Mouse (Mus musculus) cerebellum, adult 8-10 months (tissue): ENCODE measurements around the gene Cldn7.
A peak's percentile ranks its signal among the peaks of the same experiment; 100 is the strongest.
"Not testable (repeated sequence)": the region's sequence is repeated elsewhere in the genome, so short reads cannot be mapped to it uniquely, and the experiment has no call there.

Experiments used
- DNase-seq: peaks from one replicate; pipeline ENCODE4 v3.0.0; 2022

Gene Cldn7

GRCm38 (mm10) chr11:69964650-69965270 lies at the start of gene Cldn7:
Cldn7 (plus strand) TSS chr11:69964779.
- DNase-seq, result no peak

- DNase-seq, result no peak
Observed at GRCm38 (mm10) chr11:69914917-69915430, 49.6 kb upstream of the Cldn7 start.

GRCm38 (mm10) chr11:69915667-69916627 lies 48.6 kb upstream of the Cldn7 start:
- DNase-seq, result no peak

GRCm38 (mm10) chr11:69916652-69917378 lies 47.8 kb upstream of the Cldn7 start:
- not testable (repeated sequence) for DNase-seq

- no peak for DNase-seq
Observed at GRCm38 (mm10) chr11:69917379-69917948, 47.1 kb upstream of the Cldn7 start.

DNA sequence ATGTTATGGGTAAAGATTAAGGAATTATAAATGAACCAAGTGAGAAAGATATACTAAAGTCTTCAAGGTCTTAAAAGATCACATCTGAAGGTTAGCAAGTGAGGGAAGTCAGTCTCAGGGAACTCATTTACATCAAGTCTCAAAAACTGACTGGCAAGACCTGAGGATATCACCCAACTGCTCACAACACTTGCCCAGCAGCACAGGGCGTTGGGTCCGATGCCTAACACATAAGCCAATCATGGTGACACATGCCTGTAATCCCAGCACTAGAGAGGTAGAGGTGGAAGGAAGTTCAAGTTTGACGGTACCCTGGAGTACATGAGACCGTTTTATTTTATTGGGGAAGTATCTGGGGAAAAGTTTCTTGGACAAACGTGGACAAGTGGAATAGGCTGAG lies 46.5 kb upstream of the Cldn7 start:
- no peak for DNase-seq

DNA sequence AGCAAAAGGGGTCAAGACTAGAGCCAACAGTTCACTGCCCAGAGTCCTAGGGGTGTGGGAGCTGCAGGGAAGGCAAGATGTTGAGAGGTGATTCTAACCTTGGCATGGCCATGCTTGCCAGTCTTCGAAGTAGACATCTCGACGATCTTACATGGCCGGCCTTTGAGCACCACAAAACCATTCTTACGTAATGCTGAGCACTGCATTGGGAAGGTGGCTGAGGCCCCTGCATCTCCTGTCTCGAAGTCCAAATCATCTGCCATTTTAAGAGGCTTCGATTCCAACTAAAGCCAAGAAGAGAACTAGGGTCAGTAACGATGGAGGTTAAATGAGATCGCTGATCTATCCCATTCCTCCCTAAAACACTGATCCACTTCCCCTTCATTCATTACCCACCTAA lies 45.5 kb upstream of the Cldn7 start:
- no peak for DNase-seq

GRCm38 (mm10) chr11:69919661-69920265 lies 44.8 kb upstream of the Cldn7 start:
- no peak for DNase-seq

DNA sequence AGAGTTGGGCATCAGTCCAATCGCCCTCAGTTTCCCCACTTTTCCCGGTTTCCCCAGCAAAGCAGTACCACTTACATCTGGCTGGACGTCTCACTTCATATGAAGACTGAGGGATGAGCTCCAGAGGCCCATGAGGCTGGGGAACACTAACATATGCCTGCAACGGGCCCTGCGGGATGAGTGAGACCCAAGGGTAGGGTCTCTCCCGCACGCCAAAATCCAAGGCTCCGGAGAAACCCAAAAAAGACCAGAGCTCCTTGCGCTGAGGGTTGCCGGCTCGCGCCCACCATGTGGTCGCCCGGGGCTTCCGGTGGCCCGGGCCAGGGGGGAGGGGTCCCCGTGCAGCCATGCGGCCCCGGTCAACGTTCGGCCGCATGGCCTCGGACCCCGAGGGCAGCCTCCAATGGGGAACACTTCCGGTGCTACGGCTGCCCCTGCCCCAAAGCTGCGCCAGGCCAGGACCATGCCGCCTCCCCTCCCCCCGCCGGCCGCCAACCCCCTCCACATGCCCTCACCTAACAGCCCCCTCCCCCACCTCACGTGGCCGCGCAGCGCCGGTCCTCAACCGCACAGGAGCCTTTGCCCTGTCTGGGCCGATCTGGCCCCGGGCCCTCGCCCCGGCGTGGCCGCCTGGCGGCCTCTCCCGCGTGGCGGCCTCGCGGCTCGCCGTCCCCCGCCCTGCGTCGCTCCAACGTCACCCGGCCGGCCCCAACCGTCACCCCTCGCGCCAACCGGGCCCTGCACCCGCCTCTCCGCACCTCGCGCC lies 44.1 kb upstream of the Cldn7 start:
- DNase-seq, result no peak

GRCm38 (mm10) chr11:69921114-69922011 lies 43.2 kb upstream of the Cldn7 start, which contains the start of gene Eif5a:
Eif5a (minus strand) TSS chr11:69921958.
- DNase-seq, result peak; percentile 100

DNA sequence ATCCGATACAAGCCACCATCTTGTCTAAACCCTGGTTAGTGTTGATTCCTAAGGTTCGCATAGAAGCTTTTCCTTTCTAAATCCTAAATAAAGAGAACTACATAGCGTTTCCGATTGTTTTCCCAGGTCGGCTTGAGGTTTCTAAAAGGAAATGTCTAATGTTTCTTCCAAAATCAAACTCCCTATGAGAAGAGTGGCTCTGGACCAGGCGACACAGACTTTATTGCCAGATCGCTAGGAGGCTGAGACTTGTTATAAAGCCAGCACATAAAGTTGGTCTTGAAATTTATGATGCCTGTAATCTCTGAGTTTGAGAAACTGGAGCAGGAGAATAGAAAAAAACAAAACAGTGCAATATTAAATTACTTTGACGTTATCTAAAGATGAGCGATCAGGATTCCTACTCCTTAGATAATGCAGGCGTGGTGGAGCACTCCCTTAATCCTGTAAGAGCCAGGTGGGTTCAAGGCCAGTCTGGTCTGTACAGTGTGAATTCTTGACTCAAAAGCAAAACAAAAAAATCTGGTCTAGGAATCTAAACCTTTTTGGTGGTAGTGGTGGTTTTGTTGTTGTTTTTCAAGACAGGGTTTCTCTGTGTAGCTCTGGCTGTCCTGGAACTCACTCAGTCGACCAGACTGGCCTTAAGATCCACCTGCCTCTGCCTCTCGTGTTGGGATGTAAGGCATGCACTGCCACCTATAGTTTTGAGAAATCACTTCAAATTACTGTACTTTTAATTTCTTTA lies 42.4 kb upstream of the Cldn7 start:
- DNase-seq, result no peak

- no peak for DNase-seq
Observed at GRCm38 (mm10) chr11:69922796-69923195, 41.8 kb upstream of the Cldn7 start.

GRCm38 (mm10) chr11:69927501-69927900 lies 37.1 kb upstream of the Cldn7 start:
- DNase-seq, result no peak

GRCm38 (mm10) chr11:69929712-69930111 lies 34.9 kb upstream of the Cldn7 start:
- DNase-seq, result no peak

GRCm38 (mm10) chr11:69930176-69930575 lies 34.4 kb upstream of the Cldn7 start:
- DNase-seq, result not testable (repeated sequence)

- no peak for DNase-seq
Observed at GRCm38 (mm10) chr11:69930967-69931537, 33.5 kb upstream of the Cldn7 start.

DNA sequence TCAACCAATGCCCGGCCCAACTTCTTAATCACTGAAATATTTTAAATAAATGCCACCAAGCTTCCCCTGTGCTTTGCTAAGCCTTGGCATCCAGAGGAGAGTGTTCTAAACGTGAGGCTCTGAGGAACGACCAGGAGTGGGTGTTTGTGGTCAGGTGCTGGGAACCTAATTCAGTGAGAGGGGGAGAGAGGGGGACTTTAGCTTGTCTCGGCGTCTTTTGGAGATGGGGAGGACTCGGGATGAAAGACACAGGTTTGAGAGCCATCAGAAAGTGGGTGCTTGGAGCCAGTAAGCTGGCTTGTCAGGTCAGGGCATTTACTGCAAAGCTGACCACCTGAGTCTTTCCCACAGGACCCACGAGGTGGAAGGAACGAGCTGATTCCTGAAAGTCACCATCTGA lies 32.8 kb upstream of the Cldn7 start:
- no peak for DNase-seq

DNA sequence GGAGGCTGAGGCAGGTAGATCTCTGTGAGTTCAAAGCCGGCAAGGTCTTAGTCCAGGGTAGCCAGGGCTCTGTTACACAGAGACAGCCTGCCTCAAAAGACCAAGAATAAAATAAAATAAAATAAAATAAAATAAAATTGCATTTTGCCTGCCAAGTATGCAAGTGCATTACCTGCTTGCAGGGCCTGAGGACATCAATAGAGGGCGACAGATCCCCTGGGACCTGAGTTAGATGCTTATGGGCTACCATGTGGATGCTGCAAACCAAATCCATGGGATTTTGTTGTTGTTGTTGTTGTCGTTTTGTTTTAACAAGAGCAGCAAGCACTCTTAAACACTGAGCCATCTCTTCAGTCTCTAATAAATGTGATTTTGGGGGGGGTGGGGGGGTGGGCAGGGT lies 32.3 kb upstream of the Cldn7 start:
- DNase-seq, result no peak

DNA sequence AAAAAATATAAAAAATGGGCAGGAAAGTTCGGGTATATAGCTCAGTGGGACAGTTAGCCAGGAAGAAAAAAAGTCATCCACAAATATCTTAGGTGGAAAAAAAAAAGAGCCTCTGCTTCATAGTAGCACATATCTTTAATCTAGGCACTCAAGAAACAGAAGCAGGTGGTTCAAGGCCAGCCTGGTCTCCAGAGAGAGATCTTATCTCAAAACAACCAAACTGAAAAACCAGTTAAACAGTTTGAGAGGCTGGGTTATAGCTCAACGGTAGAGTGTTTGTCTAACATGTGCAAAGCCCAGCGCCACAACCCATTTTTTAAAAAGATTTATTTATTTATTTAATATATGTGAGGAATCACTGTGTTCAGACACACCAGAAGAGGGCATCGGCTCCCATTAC lies 31.5 kb upstream of the Cldn7 start:
- no peak for DNase-seq
